Mouse (Mus musculus) B cell, adult 2 months (primary cell): Measurements from ENCODE around the gene Myh1.

Experiments
- DNase-seq, 2 experiments: peaks; one replicate each; pipeline ENCODE4 v3.0.0; 2022

Gene Myh1

GRCm38 (mm10) chr11:67199752-67200151 lies at the start of gene Myh1:
Myh1 (plus strand) TSS chr11:67200052.
- DNase-seq = no peak

- no peak for DNase-seq
Measured at GRCm38 (mm10) chr11:67150237-67150636, 49.6 kb upstream of the Myh1 start.

- DNase-seq = no peak
Measured at GRCm38 (mm10) chr11:67151159-67151558, 48.7 kb upstream of the Myh1 start.

GRCm38 (mm10) chr11:67151651-67152630 lies 47.9 kb upstream of the Myh1 start:
- DNase-seq = no peak

- DNase-seq = no peak
Measured at GRCm38 (mm10) chr11:67153123-67153522, 46.7 kb upstream of the Myh1 start.

GRCm38 (mm10) chr11:67153843-67154242 lies 46.0 kb upstream of the Myh1 start:
- no peak for DNase-seq

GRCm38 (mm10) chr11:67155650-67156049 lies 44.2 kb upstream of the Myh1 start:
- no peak for DNase-seq

- peak; percentile 18 to 20 for DNase-seq
Measured at GRCm38 (mm10) chr11:67160131-67160530, 39.7 kb upstream of the Myh1 start.

- no peak for DNase-seq
Measured at GRCm38 (mm10) chr11:67163701-67164100, 36.2 kb upstream of the Myh1 start.

GRCm38 (mm10) chr11:67164851-67165250 lies 35.0 kb upstream of the Myh1 start:
- no peak for DNase-seq

- no peak for DNase-seq
Measured at GRCm38 (mm10) chr11:67169301-67169700, 30.6 kb upstream of the Myh1 start.

GRCm38 (mm10) chr11:67170727-67171126 lies 29.1 kb upstream of the Myh1 start, which contains the start of gene Myh2:
Myh2 (plus strand) TSS chr11:67171027.
- no peak for DNase-seq

- DNase-seq = no peak
Measured at GRCm38 (mm10) chr11:67172439-67172838, 27.4 kb upstream of the Myh1 start.

- no peak for DNase-seq
Measured at GRCm38 (mm10) chr11:67176376-67176775, 23.5 kb upstream of the Myh1 start.

GRCm38 (mm10) chr11:67190316-67190715 lies 9.5 kb upstream of the Myh1 start:
- no peak for DNase-seq

- no peak for DNase-seq
Measured at GRCm38 (mm10) chr11:67190814-67191213, 9.0 kb upstream of the Myh1 start.

- DNase-seq = no peak
Measured at GRCm38 (mm10) chr11:67191496-67191895, 8.4 kb upstream of the Myh1 start.

GRCm38 (mm10) chr11:67199321-67199720 lies 531 bp upstream of the Myh1 start:
- no peak for DNase-seq

GRCm38 (mm10) chr11:67204766-67205165 lies 4.9 kb downstream of the Myh1 start:
- no peak for DNase-seq

- no peak for DNase-seq
Measured at GRCm38 (mm10) chr11:67221803-67222202, 22.0 kb downstream of the Myh1 start.

- DNase-seq = no peak
Measured at GRCm38 (mm10) chr11:67224466-67224865, 24.6 kb downstream of the Myh1 start.

- no peak for DNase-seq
Measured at GRCm38 (mm10) chr11:67228731-67229130, 28.9 kb downstream of the Myh1 start.

- DNase-seq = no peak
Measured at GRCm38 (mm10) chr11:67229166-67229565, 29.3 kb downstream of the Myh1 start.

GRCm38 (mm10) chr11:67229946-67230345 lies 30.1 kb downstream of the Myh1 start:
- no peak for DNase-seq
